Mouse (Mus musculus) megakaryocyte-erythroid progenitor cell, adult 5-6 weeks (primary cell): ENCODE results near the gene Ip6k2. TPM values are rescaled to one million over a fixed set of nuclear protein-coding genes. Genes with fewer than 3 reads are reported as not detected.
A peak's percentile ranks its signal among the peaks of the same experiment; 100 is the strongest.

Experiments used
- ATAC-seq: replicated peaks from 2 replicates; pipeline ENCODE4 v1.8.0; 2016; ENCODE audit warnings: mild to moderate bottlenecking, inconsistent platforms; ENCODE audit not compliant: severe bottlenecking, poor library complexity, low FRiP score, low TSS enrichment
- total RNA-seq, 2 experiments: library from RNA; stranded (forward) in 1 of 2; stranded (reverse) in 1 of 2; fragments of 200-1000, 215-1000 nt in 1 of 2; fragments of >200 nt in 1 of 2; fragmentation: Nextera tagmentation in 1 of 2; gene quantifications; 2 replicates each; pipeline ENCODE4 v1.2.3; 2014 to 2017

Gene Ip6k2
- total RNA-seq, 2 experiments from 2014 or later = 31.3 to 36.7 TPM

GRCm38 (mm10) chr9:108853635-108854240, 70.1 kb downstream of the Ip6k2 start:
- ATAC-seq = peak; percentile 93

- peak; percentile 89 for ATAC-seq
These were observed 70.7 kb downstream of the Ip6k2 start for GRCm38 (mm10) chr9:108854241-108854696.

- ATAC-seq = no peak
These were observed 71.7 kb downstream of the Ip6k2 start for GRCm38 (mm10) chr9:108855335-108855734.

Other genes with a start within 250 kb of the Ip6k2 start
- gene Impdh2, start 223.5 kb upstream of the Ip6k2 start, total RNA-seq (2014; fragmentation: Nextera tagmentation) = 430 and 507 TPM in 2 replicates
- gene Impdh2, start 223.5 kb upstream of the Ip6k2 start, total RNA-seq (2017) = 413 and 539 TPM in 2 replicates
- gene Ndufaf3, start 216.4 kb upstream of the Ip6k2 start, total RNA-seq (2014; fragmentation: Nextera tagmentation) = 21.9 and 31.1 TPM in 2 replicates
- gene Ndufaf3, start 216.4 kb upstream of the Ip6k2 start, total RNA-seq (2017) = 14.1 and 28.7 TPM in 2 replicates
- 119 and 182 TPM in 2 replicates for gene Dalrd3, start 213.9 kb upstream of the Ip6k2 start, total RNA-seq (2014; fragmentation: Nextera tagmentation)
- 27.5 and 61.0 TPM in 2 replicates for gene Dalrd3, start 213.9 kb upstream of the Ip6k2 start, total RNA-seq (2017)
- gene Wdr6, start 205.1 kb upstream of the Ip6k2 start, total RNA-seq (2014; fragmentation: Nextera tagmentation) = 33.2 and 34.7 TPM in 2 replicates
- 25.8 and 26.8 TPM in 2 replicates for gene Wdr6, start 205.1 kb upstream of the Ip6k2 start, total RNA-seq (2017)
- gene P4htm, start 186.1 kb upstream of the Ip6k2 start, total RNA-seq (2014; fragmentation: Nextera tagmentation) = 2.6 and 3.2 TPM in 2 replicates
- 1.5 TPM in 1 of 2 replicates, not detected in the other for gene P4htm, start 186.1 kb upstream of the Ip6k2 start, total RNA-seq (2017)
- gene Arih2, start 134.4 kb upstream of the Ip6k2 start, total RNA-seq (2014; fragmentation: Nextera tagmentation) = 38.8 and 59.3 TPM in 2 replicates
- 61.5 and 65.1 TPM in 2 replicates for gene Arih2, start 134.4 kb upstream of the Ip6k2 start, total RNA-seq (2017)
- 15.2 and 16.4 TPM in 2 replicates for gene Slc25a20, start 121.7 kb upstream of the Ip6k2 start, total RNA-seq (2014; fragmentation: Nextera tagmentation)
- 23.4 and 29.7 TPM in 2 replicates for gene Slc25a20, start 121.7 kb upstream of the Ip6k2 start, total RNA-seq (2017)
- gene Prkar2a, start 94.5 kb upstream of the Ip6k2 start, total RNA-seq (2014; fragmentation: Nextera tagmentation) = 15.7 and 19.3 TPM in 2 replicates
- gene Prkar2a, start 94.5 kb upstream of the Ip6k2 start, total RNA-seq (2017) = 15.8 and 26.9 TPM in 2 replicates
- 8.6 and 12.2 TPM in 2 replicates for gene Nckipsd, start 24.6 kb downstream of the Ip6k2 start, total RNA-seq (2014; fragmentation: Nextera tagmentation)
- 1.0 and 2.3 TPM in 2 replicates for gene Nckipsd, start 24.6 kb downstream of the Ip6k2 start, total RNA-seq (2017)
- gene Celsr3, start 42.5 kb downstream of the Ip6k2 start, total RNA-seq (2014; fragmentation: Nextera tagmentation) = not detected in 2 replicates
- 0.05 TPM in 1 of 2 replicates, not detected in the other for gene Celsr3, start 42.5 kb downstream of the Ip6k2 start, total RNA-seq (2017)
- gene Slc26a6, start 69.5 kb downstream of the Ip6k2 start, total RNA-seq (2014; fragmentation: Nextera tagmentation) = 5.7 and 5.8 TPM in 2 replicates
- gene Slc26a6, start 69.5 kb downstream of the Ip6k2 start, total RNA-seq (2017) = 0.30 and 1.4 TPM in 2 replicates
- gene Tmem89, start 130.8 kb downstream of the Ip6k2 start, total RNA-seq (2014; fragmentation: Nextera tagmentation) = 2.7 TPM in 1 of 2 replicates, not detected in the other
- gene Tmem89, start 130.8 kb downstream of the Ip6k2 start, total RNA-seq (2017) = not detected in 2 replicates
- 281 and 361 TPM in 2 replicates for gene Uqcrc1, start 152.8 kb downstream of the Ip6k2 start, total RNA-seq (2014; fragmentation: Nextera tagmentation)
- gene Uqcrc1, start 152.8 kb downstream of the Ip6k2 start, total RNA-seq (2017) = 283 and 345 TPM in 2 replicates
- gene Col7a1, start 169.8 kb downstream of the Ip6k2 start, total RNA-seq (2014; fragmentation: Nextera tagmentation) = 0.45 TPM in 1 of 2 replicates, not detected in the other
- gene Col7a1, start 169.8 kb downstream of the Ip6k2 start, total RNA-seq (2017) = 0.42 TPM in 1 of 2 replicates, not detected in the other
- gene Ucn2, start 202.2 kb downstream of the Ip6k2 start, total RNA-seq (2014; fragmentation: Nextera tagmentation) = 1.2 TPM in 1 of 2 replicates, not detected in the other
- gene Ucn2, start 202.2 kb downstream of the Ip6k2 start, total RNA-seq (2017) = not detected in 2 replicates
- gene Pfkfb4, start 208.0 kb downstream of the Ip6k2 start, total RNA-seq (2014; fragmentation: Nextera tagmentation) = 6.2 and 22.7 TPM in 2 replicates
- 4.8 and 11.5 TPM in 2 replicates for gene Pfkfb4, start 208.0 kb downstream of the Ip6k2 start, total RNA-seq (2017)